Mouse (Mus musculus): ENCODE data around the gene 1190002N15Rik.
A peak's percentile ranks its signal among the peaks of the same experiment; 100 is the strongest.

Gene 1190002N15Rik

DNA sequence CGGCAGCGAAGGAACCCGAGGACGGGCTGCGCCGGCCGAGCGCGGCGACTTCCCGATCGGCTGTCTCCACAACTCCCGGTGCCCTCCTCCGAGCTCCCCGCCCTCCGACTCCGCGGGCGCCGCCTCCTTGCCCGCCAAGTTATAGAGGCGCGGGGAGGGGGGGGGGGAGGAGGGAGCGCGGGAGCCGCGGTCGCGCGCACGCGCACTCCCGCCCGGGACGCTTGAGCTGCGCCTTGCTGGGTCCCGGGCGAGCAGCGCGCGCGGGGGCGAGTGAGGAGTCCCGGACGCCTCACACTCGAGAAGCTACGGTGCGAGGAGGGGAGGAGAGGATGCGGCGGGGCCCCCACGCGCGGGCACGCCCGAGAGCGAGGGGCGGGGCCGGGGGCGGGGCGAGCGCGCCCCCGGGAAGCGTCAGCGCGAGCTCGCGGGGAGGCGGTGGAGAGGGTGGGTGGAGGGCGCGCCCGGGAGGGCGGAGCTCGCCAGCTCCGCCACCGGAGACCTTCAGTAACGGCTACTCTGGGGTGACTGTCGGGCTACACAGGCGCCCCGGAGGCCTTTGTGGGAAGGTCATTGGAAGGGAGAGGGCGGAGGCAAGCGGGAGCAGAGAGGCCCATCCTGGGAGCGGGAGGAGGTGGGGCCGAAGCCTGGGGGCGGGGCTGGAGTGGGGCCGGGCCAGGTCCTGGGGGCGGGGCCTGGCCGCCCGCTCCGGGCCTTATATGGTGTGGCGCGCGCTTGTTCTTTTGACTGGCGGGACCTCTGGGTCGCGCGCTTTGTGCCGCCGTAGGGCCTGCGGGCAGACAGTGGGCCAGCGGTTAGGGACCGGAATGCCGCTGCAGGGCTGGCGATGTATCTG, at the start of gene 1190002N15Rik:
Gene 1190002N15Rik (minus strand): TSS at position 112 of the 853 bp plus-strand sequence.
- DNase-seq (ENCODE audit: low read depth): peak; percentile 80

GRCm38 (mm10) chr9:94582309-94582708, 44.4 kb upstream of the 1190002N15Rik start:
- no peak for DNase-seq (ENCODE audit: low read depth)

- DNase-seq (ENCODE audit: low read depth): no peak
Observed at GRCm38 (mm10) chr9:94581661-94582060, 43.8 kb upstream of the 1190002N15Rik start.

DNA sequence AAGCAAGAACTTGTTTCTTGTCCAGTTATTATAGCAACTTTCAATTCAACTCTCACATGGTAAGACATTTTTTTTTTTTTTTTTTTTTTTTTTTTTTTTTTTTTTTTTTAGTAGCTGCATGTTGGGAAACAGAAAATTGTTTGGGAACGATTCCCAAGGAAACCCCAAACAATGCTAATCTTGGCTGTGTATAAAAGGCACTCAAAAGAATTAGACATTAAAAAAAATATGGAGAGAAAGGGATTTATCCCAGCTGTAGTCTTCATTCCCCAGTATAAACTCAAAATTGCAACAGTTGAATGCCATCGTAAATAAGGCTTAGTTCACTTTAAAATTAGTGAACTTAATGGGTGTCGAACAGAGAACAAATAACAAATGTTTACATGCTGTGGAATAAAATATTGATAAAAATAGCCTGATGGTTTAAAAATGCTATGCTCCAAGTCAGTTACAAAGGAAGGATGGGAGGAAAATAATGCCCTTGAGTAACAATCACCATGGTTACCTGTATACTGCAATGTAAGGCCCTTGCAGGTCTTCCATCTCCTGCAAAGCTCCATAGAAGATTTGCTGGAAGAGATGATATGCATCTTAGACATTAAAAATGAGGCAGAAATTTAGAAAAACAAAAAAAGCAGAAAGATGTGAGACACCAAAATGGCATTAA, 42.3 kb upstream of the 1190002N15Rik start:
- DNase-seq (ENCODE audit: low read depth): no peak

- DNase-seq (ENCODE audit: low read depth): no peak
Observed at GRCm38 (mm10) chr9:94571802-94572201, 33.9 kb upstream of the 1190002N15Rik start.

GRCm38 (mm10) chr9:94568386-94568785, 30.5 kb upstream of the 1190002N15Rik start:
- no peak for DNase-seq (ENCODE audit: low read depth)

DNA sequence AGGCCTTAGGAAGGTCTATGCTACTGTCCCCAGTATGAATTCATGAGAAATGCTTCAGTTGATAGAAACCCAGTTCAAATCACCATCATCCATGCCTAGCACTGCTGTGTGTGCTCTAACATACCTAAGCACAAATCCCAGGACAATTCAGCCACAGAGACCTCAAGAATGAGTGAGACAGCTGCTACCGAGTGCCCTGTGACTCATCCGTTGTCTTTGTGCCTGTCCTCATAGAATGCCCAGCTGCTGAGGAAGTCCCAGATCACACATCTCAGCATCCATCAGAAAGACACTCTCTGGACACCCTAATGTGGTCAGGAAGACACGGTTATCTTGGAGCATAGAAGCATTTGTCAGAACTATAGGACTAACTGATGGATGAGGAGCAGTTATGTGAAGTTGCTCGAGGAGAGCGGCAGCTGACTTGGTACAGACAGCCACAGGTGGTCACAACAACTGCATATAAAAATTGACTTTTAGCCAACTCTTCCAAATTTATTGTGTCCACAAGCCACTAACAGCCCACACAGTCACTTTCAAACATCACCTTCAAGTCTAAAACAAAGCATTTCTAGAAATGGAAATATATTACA, 29.9 kb upstream of the 1190002N15Rik start:
- DNase-seq (ENCODE audit: low read depth): no peak

DNA sequence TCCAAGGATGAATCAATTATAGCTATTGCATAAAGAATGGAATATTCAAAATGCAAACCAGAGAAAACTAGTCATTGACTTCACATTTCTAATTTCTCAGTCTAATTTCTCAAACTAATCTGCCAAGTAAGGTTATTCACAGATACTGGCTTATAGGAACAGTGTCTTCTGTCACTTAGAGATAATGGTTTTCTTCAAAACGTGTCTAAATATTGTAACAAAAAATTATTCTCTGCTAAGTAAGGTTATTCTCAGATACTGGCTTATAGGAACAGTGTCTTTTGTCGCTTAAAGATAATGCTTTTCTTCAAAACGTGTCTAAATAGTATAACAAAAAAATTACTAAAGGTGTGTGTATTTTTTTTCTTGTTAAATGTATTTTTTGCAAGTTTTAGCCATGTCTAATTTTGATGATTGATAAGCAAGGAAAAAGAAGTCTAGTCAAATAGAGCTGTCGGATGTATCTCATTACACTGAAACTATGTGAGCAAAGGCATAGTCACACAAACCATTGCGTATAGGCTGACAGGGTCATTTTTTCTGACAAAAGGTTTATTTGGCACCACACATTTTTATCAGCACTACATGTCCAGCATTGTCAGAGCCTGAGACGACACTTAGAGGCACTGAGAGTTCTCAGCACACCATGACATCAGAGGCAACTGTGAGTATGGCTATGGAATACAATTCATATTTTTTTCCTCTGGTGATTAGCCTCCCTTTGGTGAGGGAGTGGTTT, 19.1 kb upstream of the 1190002N15Rik start:
- DNase-seq (ENCODE audit: low read depth): no peak

DNA sequence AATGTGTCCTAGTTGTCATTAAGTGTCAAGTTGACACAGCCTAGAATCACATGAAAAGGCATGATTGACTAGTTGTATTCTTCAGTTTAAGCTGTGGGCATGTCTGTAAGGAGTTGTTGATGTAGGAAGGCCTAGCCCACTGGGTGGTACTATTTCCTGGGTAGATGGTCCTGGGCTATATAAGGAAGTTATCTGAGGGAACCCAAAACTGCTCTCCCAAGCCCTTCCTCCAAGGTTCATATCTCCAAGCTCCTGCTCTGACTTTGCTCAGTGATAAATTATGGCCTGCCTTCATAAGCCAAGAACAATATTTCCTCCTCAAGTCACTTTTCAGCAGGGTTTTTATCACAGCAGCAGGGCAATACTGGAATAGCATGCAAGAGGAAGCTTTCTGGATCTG, 18.4 kb upstream of the 1190002N15Rik start:
- peak; percentile 67 for DNase-seq (ENCODE audit: low read depth)

- no peak for DNase-seq (ENCODE audit: low read depth)
Observed at GRCm38 (mm10) chr9:94550493-94551095, 12.7 kb upstream of the 1190002N15Rik start.

DNA sequence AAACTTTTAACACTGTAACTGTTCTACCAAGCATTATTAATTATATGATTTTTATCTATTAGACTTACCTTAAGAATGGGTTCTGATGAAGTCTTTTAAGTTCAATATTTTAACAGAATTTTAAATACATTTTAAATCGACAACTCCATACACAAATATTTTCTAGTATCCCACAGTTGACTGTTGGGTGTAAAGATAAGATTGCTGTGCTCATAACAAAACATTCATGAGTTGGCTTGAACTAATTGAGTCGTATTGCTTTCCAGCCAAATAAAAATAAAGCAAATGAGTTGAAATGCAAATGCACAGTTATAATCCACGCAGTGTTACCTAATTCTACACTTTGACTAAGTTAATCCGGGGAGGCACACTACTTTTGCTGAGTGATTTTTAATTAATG, 6.0 kb upstream of the 1190002N15Rik start:
- DNase-seq (ENCODE audit: low read depth): no peak

GRCm38 (mm10) chr9:94540343-94541095, 2.6 kb upstream of the 1190002N15Rik start:
- no peak for DNase-seq (ENCODE audit: low read depth)

DNA sequence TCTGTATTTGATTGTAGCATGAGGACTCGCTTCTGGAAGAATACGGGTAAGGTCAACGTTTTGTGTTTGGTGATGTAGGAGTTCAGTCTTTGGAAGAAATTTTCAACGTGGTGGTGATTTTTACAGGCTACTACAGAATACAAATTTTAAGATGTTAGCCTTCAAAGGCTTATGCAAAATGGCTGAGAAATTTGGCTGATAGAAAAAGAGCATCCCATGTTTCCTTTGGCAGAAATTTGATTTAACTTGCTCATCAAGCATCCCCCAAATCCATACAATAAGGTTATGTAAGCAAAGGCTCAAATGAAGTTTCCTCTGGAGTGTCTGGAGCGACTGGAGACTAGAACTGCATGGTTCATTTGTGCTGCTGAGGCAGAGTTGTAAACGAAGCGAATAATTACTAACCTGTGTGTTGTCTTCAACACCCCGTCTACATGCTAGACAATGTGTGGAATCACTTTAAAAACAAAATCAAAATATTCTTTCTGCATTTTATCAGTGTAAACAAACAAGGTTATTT, 1.5 kb upstream of the 1190002N15Rik start:
- no peak for DNase-seq (ENCODE audit: low read depth)

DNA sequence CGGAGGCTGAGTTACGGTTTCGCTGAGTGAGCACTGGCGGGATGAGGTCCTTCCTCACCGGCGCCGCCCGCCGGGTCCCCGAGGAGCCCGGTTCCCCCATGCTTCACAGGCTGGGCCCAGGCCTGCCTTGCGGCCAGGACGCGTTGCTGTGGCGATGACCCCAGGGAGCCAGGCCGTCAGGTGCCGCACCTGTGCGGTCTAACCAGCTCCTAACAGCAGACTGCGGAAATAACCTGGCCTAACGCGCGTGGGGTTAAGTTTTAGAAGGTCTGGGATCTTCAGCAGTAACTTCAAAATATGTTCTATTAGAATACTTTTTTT, 902 bp upstream of the 1190002N15Rik start:
- DNase-seq (ENCODE audit: low read depth): no peak

DNA sequence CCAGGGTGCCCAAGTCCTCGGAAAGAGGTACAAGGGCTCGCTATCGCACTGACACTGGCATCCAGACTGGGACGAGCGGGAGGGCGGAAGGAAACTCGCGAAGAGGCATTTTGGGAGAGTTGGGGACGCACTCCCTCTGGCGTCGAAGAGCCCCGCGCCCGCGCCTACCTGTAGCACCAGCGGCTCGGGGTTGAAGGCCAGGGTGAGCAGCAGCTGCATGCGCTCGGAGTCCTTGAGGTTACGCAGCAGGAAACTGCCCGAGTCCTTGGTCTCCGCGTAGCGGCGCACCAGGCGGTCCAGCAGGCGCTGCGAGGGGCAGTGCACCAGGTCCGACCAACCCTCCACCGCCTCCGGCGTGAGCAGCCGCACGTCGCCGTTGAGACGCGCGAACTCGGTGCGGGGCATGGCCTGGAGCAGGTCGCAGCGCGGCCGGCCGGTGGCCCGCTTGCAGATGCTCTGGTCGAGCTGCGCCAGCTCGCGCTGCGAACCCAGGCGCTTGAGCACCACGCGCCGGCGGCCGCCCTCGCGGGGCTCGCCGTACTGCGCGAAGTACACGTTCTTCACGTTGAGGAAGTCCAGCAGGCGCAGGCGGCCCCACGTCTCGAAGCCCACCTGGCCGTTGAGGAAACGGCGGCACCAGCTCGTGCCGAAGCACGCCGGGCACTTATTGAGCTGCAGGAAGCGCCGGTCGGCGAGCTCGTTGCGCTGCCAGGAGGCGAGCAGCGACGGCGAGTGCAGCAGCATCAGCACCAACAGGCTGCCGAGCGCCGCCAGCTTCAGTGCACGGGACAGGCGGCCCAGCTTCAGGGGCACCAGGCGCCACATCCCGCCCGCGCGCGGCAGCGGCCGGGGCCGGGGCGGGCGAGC, 597 bp downstream of the 1190002N15Rik start:
- DNase-seq (ENCODE audit: low read depth): no peak

DNA sequence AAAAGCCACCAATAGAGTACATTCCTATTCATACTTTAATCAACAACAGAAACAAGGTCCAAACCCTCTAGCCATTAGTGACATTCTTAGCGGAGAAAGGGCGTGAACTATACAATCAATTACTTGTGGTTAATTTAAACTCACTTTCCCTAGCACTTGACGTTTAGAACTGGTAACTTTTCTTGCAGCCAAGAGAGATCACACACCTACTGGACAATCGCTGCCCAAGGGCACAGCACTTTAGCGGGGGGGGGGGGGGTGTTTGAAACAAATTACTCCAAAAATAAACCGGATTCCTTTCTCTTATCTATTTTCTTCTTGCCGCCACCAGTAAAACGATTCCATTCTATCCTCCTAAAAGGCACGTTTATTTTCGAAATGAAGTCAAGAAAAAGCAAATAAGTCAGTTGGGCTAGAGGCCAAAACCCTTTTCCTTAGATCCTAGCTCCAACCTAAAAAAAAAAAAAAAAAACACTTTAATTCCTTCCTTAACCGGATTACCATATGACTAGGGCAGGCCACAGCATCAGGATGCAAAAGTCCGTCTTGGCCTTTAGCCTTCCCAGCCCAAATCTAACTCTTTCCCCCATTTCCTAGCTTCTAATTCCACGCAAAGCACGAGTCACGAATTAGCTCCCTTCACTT, 1.5 kb downstream of the 1190002N15Rik start:
- no peak for DNase-seq (ENCODE audit: low read depth)

- no peak for DNase-seq (ENCODE audit: low read depth)
Observed at GRCm38 (mm10) chr9:94534795-94535194, 3.1 kb downstream of the 1190002N15Rik start.

DNA sequence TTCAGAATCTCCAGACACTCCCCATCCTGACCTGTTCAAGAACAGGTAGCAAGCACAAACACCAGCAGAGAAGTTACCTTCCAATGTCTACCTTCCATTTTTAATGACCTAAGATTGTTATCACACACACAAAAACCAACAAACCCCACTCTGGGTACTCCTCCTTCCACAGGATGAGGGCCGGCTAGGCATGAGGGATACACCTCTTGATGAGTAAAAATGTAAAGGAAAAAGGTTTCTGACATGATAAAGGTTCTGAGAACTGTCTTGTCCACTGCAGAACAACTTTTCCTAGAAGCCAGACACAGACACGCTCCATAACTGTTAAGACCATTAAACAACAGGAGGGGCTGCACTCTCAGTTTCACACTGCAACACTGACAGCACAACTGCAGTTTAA, 3.7 kb downstream of the 1190002N15Rik start:
- no peak for DNase-seq (ENCODE audit: low read depth)

- no peak for DNase-seq (ENCODE audit: low read depth)
Observed at GRCm38 (mm10) chr9:94533641-94534040, 4.2 kb downstream of the 1190002N15Rik start.

- DNase-seq (ENCODE audit: low read depth): no peak
Observed at GRCm38 (mm10) chr9:94529987-94530386, 7.9 kb downstream of the 1190002N15Rik start.

Measured in c-Kit-positive CD71-positive TER-119-negative erythroid progenitor cells, embryonic 14.5 days (primary cell).